Mouse (Mus musculus) activated CD4-positive, CD25-positive, alpha-beta regulatory T cell (primary cell): ENCODE measurements around the gene Usp50. TPM values are rescaled to one million over a fixed set of nuclear protein-coding genes. Genes with fewer than 3 reads are reported as not detected.

Experiments used
- polyA plus RNA-seq, 2 experiments: library from polyadenylated mRNA; unstranded; fragments of 100-300 nt; shearing (Covaris generic); gene quantifications; one replicate each; pipeline ENCODE4 v1.2.1; 2017

Usp50 gene
- polyA plus RNA-seq = 1 to 10 TPM; 1.9 to 3.1 TPM

DNA sequence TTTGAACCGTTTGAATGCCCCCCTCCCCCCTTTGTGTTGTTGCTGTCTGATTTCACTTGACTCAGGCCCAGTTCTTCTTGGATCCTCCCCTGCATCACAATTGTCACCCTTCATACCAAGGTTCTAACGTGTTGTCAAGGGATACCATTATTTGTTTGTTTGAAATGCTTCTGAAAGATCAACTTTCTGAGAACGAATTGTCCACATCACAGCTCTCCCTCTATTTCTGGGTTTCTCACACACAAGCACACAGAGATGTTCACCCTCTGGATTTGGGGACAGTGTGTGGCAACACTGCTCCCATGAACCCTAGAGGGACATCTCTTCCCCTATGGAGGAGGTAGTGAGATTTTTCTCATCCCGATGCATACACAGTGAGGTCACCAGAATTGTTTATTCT is at the start of gene Usp50:
Usp50 (minus strand) TSS at position 101 of the 400 bp plus-strand sequence.

DNA sequence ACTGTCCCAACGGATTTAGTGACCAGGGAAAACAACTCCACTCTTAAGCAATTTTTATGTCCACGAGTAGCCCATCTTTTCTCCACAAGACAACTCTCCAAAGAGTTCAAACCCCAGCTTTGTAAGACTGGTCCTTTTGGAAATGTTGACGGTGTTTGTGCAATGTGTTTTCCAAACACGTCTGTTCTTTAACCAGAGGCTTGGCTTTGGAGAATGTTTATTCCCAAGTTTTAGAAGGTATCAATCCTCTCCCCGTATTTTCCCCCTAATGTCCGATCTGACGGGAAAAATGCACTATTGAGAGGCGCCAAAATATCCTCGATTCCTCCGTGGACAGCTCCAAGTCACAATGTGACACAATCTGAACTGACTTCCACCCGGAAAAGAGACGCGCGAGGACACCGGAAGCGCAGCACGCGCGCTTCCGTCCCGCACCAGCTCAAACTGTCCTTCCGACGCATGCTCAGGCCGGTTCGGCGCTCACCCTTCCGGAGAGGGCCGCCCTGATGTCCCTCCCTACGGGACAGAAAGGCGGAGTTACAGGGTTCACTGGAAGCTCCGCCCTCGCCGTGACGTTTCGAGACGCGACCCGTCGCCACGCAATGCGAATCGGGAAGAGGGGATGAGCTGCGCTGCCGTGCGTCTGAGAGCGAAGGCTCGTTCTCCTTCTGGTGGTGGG is 76.4 kb downstream of the Usp50 start, which contains the start of gene Usp8:
Usp8 (plus strand) TSS at position 570 of the 679 bp plus-strand sequence.

DNA sequence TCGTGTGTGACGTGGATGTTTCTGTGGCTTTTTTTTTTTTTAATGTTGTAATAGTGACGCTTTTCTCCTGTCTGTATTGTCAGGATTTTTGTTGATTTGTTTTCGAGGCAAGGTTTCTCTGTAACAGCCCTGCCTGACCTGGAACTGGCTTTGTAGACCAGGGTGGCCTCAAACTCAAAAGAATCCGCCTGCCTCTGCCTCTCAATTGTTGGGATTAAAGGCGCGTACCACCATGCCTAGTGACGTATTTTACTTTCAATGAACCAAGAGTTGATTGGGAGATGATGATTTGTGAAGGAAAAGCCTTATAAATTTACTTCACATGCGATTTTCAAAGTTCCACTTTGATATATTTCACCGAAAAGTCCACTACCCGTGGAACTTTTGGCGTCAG is 107.2 kb downstream of the Usp50 start, which contains the start of gene Gabpb1:
Gabpb1 (minus strand) TSS at position 216 of the 394 bp plus-strand sequence.

Other genes starting within 250 kb of the Usp50 start
- under 1 TPM in 1 of 2 experiments, not detected in 1; 0.10 TPM for gene Slc27a2, start 231.1 kb downstream of the Usp50 start, polyA plus RNA-seq
- gene Hdc, start 164.2 kb downstream of the Usp50 start, polyA plus RNA-seq = 1 to 10 TPM in 1 of 2 experiments, under 1 TPM in 1; 0.93 to 1.9 TPM
- 10 to 100 TPM; 69.5 to 80.0 TPM for gene Gabpb1, start 107.1 kb downstream of the Usp50 start, polyA plus RNA-seq
- 10 to 100 TPM; 39.2 to 41.5 TPM for gene Usp8, start 76.1 kb downstream of the Usp50 start, polyA plus RNA-seq
- gene Trpm7, start 92.8 kb upstream of the Usp50 start, polyA plus RNA-seq = 10 to 100 TPM; 48.2 to 64.7 TPM
- 10 to 100 TPM; 54.4 to 69.6 TPM for gene Sppl2a, start 149.8 kb upstream of the Usp50 start, polyA plus RNA-seq
- 10 to 100 TPM; 13.7 to 15.9 TPM for gene Ap4e1, start 225.2 kb upstream of the Usp50 start, polyA plus RNA-seq